Mouse (Mus musculus) CH12.LX (cell line): ENCODE measurements around the gene Ssr1. TPM values are rescaled to one million over a fixed set of nuclear protein-coding genes. Genes with fewer than 3 reads are reported as not detected.

Experiments
- DNase-seq: peaks from one replicate; pipeline ENCODE4 v3.0.0-alpha.2; 2013; ENCODE audit errors: extremely low read depth
- H3K27ac ChIP-seq: 2 replicates; pipeline ENCODE4 v1.5.1; 2012; ENCODE audit warnings: low read depth, mild to moderate bottlenecking, control low read depth, moderate library complexity; ENCODE audit not compliant: insufficient read depth
- H3K27me3 ChIP-seq: replicated peaks from 2 replicates; pipeline ENCODE3; 2012; ENCODE audit warnings: inconsistent platforms
- H3K36me3 ChIP-seq, 2 experiments: replicated peaks in 1 of 2; 2 replicates each; pipeline versions ENCODE3 to v1.6.1; 2012; ENCODE audit warnings: inconsistent platforms in 1 of 2, low read length in 1 of 2, mild to moderate bottlenecking in 1 of 2, mixed read lengths in 1 of 2, moderate library complexity in 1 of 2; ENCODE audit not compliant: control insufficient read depth in 1 of 2, insufficient read depth in 1 of 2
- H3K4me1 ChIP-seq, 2 experiments: 2 replicates each; pipeline ENCODE4 v1.6.1; 2012; ENCODE audit warnings: inconsistent platforms in 1 of 2, moderate library complexity in 1 of 2; ENCODE audit not compliant: insufficient read depth in 2 of 2, control insufficient read depth in 1 of 2
- H3K4me2 ChIP-seq: 2 replicates; pipeline ENCODE4 v1.6.1; 2012; ENCODE audit warnings: low read depth, mild to moderate bottlenecking, control low read depth; ENCODE audit not compliant: poor library complexity, insufficient read depth, severe bottlenecking
- H3K4me3 ChIP-seq, 3 experiments: fragments of 150-350 bp in 1 of 3; sonication (generic) in 1 of 3; replicated peaks in 1 of 3; 2 replicates each; pipeline versions ENCODE3 to v1.5.1; 2011 to 2012; ENCODE audit warnings: low read depth in 2 of 3, low read length in 2 of 3, mild to moderate bottlenecking in 2 of 3, moderate library complexity in 2 of 3, control low read depth in 1 of 3, improper control_type of control experiment in 1 of 3, inconsistent platforms in 1 of 3, mixed read lengths in 1 of 3; ENCODE audit not compliant: poor library complexity in 1 of 3
- H3K79me2 ChIP-seq: replicated peaks from 2 replicates; pipeline ENCODE4 v1.6.1; 2012; ENCODE audit warnings: mild to moderate bottlenecking, moderate library complexity; ENCODE audit not compliant: control insufficient read depth, poor library complexity, insufficient read depth, severe bottlenecking; ENCODE audit errors: extremely low read depth
- H3K9ac ChIP-seq: 2 replicates; pipeline ENCODE4 v1.6.1; 2012; ENCODE audit warnings: low read depth, mild to moderate bottlenecking, control low read depth, moderate library complexity; ENCODE audit not compliant: insufficient read depth
- H3K9me3 ChIP-seq: replicated peaks from 2 replicates; pipeline ENCODE3; 2012; ENCODE audit warnings: low read length, inconsistent platforms, mixed read lengths
- BHLHE40 ChIP-seq: IDR thresholded peaks from 2 replicates; pipeline ENCODE4 v1.6.1; 2011; ENCODE audit warnings: mild to moderate bottlenecking, low read depth, low read length, improper control_type of control experiment
- CHD1 ChIP-seq: IDR thresholded peaks from 2 replicates; pipeline ENCODE4 v1.6.1; 2012; ENCODE audit warnings: low read depth, low read length, improper control_type of control experiment, inconsistent platforms
- CHD2 ChIP-seq: IDR thresholded peaks from 2 replicates; pipeline ENCODE4 v1.6.1; 2011; ENCODE audit warnings: low read length, improper control_type of control experiment
- ELF1 ChIP-seq: IDR thresholded peaks from 2 replicates; pipeline ENCODE4 v1.6.1; 2014; ENCODE audit warnings: low read depth, mild to moderate bottlenecking, inconsistent platforms, low read length, improper control_type of control experiment
- GABPA ChIP-seq: IDR thresholded peaks from 2 replicates; pipeline ENCODE4 v1.6.1; 2012; ENCODE audit warnings: low read depth, low read length, improper control_type of control experiment, inconsistent platforms; ENCODE audit not compliant: insufficient replicate concordance
- IRF4 ChIP-seq: IDR thresholded peaks from 2 replicates; pipeline ENCODE4 v1.6.1; 2014; ENCODE audit warnings: low read depth, mild to moderate bottlenecking, inconsistent platforms, low read length, improper control_type of control experiment
- JUN ChIP-seq: IDR thresholded peaks from 2 replicates; pipeline ENCODE4 v1.6.1; 2011; ENCODE audit warnings: low read depth, mild to moderate bottlenecking, low read length, improper control_type of control experiment, moderate library complexity; ENCODE audit not compliant: insufficient read depth
- JUND ChIP-seq: conservative IDR thresholded peaks from 2 replicates; pipeline ENCODE4 v1.6.1; 2011; ENCODE audit warnings: low read depth, low read length, improper control_type of control experiment
- KAT2A ChIP-seq: IDR thresholded peaks from 2 replicates; pipeline ENCODE4 v1.6.1; 2012; ENCODE audit warnings: low read length, improper control_type of control experiment, inconsistent platforms; ENCODE audit not compliant: insufficient replicate concordance
- MAFK ChIP-seq: IDR thresholded peaks from 2 replicates; pipeline ENCODE4 v1.6.1; 2011; ENCODE audit warnings: low read length, improper control_type of control experiment; ENCODE audit not compliant: insufficient replicate concordance
- MAZ ChIP-seq: IDR thresholded peaks from 2 replicates; pipeline ENCODE4 v1.6.1; 2012; ENCODE audit warnings: low read depth, mild to moderate bottlenecking, inconsistent platforms, low read length, improper control_type of control experiment, moderate library complexity
- MXI1 ChIP-seq: IDR thresholded peaks from 2 replicates; pipeline ENCODE4 v1.6.1; 2011; ENCODE audit warnings: mild to moderate bottlenecking, low read depth, low read length, improper control_type of control experiment
- MYC ChIP-seq: IDR thresholded peaks from 2 replicates; pipeline ENCODE4 v1.6.1; 2011; ENCODE audit warnings: low read depth, mild to moderate bottlenecking, improper control_type of control experiment, low read length
- NELFE ChIP-seq: IDR thresholded peaks from 2 replicates; pipeline ENCODE4 v1.6.1; 2011; ENCODE audit warnings: low read depth, low read length, improper control_type of control experiment
- NRF1 ChIP-seq: IDR thresholded peaks from 2 replicates; pipeline ENCODE4 v1.6.1; 2014; ENCODE audit warnings: low read depth, mild to moderate bottlenecking, inconsistent platforms, low read length, improper control_type of control experiment, moderate library complexity
- PAX5 ChIP-seq: IDR thresholded peaks from 2 replicates; pipeline ENCODE4 v1.6.1; 2012; ENCODE audit warnings: low read length, inconsistent platforms, mixed read lengths
- POLR2A ChIP-seq: IDR thresholded peaks from 2 replicates; pipeline ENCODE4 v1.6.1; 2011; ENCODE audit warnings: low read depth, mild to moderate bottlenecking, improper control_type of control experiment, low read length
- POLR2AphosphoS2 ChIP-seq: IDR thresholded peaks from 2 replicates; pipeline ENCODE4 v1.6.1; 2011; ENCODE audit warnings: low read depth, low read length, improper control_type of control experiment
- TBP ChIP-seq: conservative IDR thresholded peaks from 2 replicates; pipeline ENCODE4 v1.6.1; 2011; ENCODE audit warnings: low read depth, low read length, improper control_type of control experiment
- TCF12 ChIP-seq: IDR thresholded peaks from 2 replicates; pipeline ENCODE4 v1.6.1; 2014; ENCODE audit warnings: low read depth, mild to moderate bottlenecking, inconsistent platforms, low read length, improper control_type of control experiment
- USF1 ChIP-seq: IDR thresholded peaks from 2 replicates; pipeline ENCODE4 v1.6.1; 2014; ENCODE audit warnings: low read depth, mild to moderate bottlenecking, inconsistent platforms, low read length, improper control_type of control experiment
- ZC3H11A ChIP-seq: IDR thresholded peaks from 2 replicates; pipeline ENCODE4 v1.6.1; 2012; ENCODE audit warnings: low read depth, mild to moderate bottlenecking, inconsistent platforms, low read length, improper control_type of control experiment
- ZMIZ1 ChIP-seq: IDR thresholded peaks from 2 replicates; pipeline ENCODE4 v1.6.1; 2012; ENCODE audit warnings: low read depth, mild to moderate bottlenecking, inconsistent platforms, low read length, improper control_type of control experiment
- ZNF384 ChIP-seq: IDR thresholded peaks from 2 replicates; pipeline ENCODE4 v1.6.1; 2012; ENCODE audit warnings: low read depth, low read length, improper control_type of control experiment, inconsistent platforms
- dilution Hi-C: fragments of 300-500 bp; cut with MboI; formaldehyde crosslinking; loops from 2 replicates; pipeline ENCODE4 v1.14.3; 2020; ENCODE audit warnings: low sequenced_read_pairs; ENCODE audit not compliant: extremely low pct_unique_long_range_greater_than_20kb, extremely low pct_ligation_motif_present
- in situ Hi-C: fragments of 300-500 bp; cut with MboI; formaldehyde crosslinking; loops from 3 replicates; pipeline ENCODE4 v1.14.3; 2019; ENCODE audit warnings: low sequenced_read_pairs, low pct_ligation_motif_present, low pct_unique_long_range_greater_than_20kb, mixed read lengths
- polyA plus RNA-seq: library from polyadenylated mRNA; unstranded; fragments of >175 nt; gene quantifications from 2 replicates; pipeline ENCODE4 v1.2.1, GENCODE M21; 2012; ENCODE audit warnings: low read depth; ENCODE audit not compliant: insufficient read length
- total RNA-seq, 2 experiments: library from RNA; depleted of rRNA; stranded (reverse); fragments of 300-350 nt in 1 of 2; fragments of >200 nt in 1 of 2; gene quantifications; 2 replicates each; pipeline ENCODE4 v1.2.3; 2012 to 2014

Ssr1 gene
- total and polyA plus RNA-seq, 3 experiments: 67.1 to 167 (median 145) TPM

DNA sequence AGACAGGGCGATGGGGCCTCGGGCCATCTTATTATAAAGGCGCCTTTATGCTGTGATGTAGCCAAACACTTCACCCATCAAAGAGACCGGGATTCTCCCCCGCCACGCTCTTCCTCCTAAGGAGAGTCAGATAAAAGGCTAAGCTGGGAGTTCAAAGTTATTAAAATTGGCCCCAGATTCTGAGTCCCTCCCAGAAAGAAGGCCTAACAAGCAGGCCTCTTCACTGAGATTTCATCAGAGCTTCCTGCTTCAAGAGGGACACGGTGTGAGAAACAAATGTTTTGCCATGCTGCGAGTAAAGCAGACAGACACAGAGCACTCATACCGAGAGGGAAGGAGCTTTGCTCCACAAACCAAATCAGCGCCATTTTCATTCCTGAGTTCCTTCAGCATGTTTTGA is 26.5 kb downstream of the Ssr1 start:
- dilution Hi-C loops: no loop called here
- H3K27me3 ChIP-seq: no peaks in the 10 kb centered on the region
- no peaks in the 10 kb centered on the region for H3K79me2 ChIP-seq
- H3K9ac ChIP-seq: no peak overlapping the region; the same call in 1 of the 2 replicates
- H3K4me1 ChIP-seq: peaks cover 18 to 62% of the 10 kb centered on the region in 2 experiments
- H3K36me3 ChIP-seq: peaks cover 6 to 23% of the 10 kb centered on the region in 2 experiments
- no peak for DNase-seq
- H3K9me3 ChIP-seq: no peaks in the 10 kb centered on the region
- peak overlapping the region; percentile 85 for H3K27ac ChIP-seq
- TF ChIP-seq MYC (no peak), MXI1 (no peak), ZNF384 (no peak), ZMIZ1 (no peak), MAZ (no peak), MAFK (no peak), TBP (no peak), IRF4 (no peak), KAT2A (no peak), CHD2 (no peak), BHLHE40 (no peak), USF1 (no peak), POLR2AphosphoS2 (no peak), PAX5 (no peak), NRF1 (no peak), JUN (no peak), JUND (no peak), GABPA (no peak)
- TF ChIP-seq, all 38 proteins: peak for 0
- in situ Hi-C loops: loop anchor here (25.0 kb wide), 1 partner anchor 430 kb away; no protein-coding TSS in a partner anchor
- H3K4me3 ChIP-seq: peak overlapping the region in 1 of 3 experiments; percentile 42
- peak overlapping the region; percentile 53; the same call in 1 of the 2 replicates for H3K4me2 ChIP-seq

DNA sequence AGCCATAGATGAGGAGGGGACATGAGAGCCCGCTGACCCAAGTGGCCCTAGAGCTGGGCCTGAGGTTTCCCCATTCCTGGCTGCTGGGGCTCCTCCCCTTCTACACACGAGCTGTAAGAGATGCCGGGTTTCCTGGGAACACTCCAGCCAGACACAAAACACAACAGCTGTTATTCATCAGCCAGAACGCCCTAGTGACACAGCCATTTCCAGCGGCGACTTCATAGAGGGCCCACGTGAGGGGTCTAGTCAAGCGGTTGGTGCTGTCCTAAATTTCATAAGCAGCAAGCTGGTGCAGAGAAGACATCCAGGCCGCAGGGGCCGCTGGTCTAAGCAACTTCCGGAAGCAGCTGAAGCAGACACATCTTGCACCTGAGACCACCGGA is 27.0 kb downstream of the Ssr1 start:
- peak overlapping the region in 2 of 3 experiments; percentile 9 to 42 for H3K4me3 ChIP-seq
- H3K4me2 ChIP-seq: peak overlapping the region; percentile 53
- H3K27me3 ChIP-seq: no peaks in the 10 kb centered on the region
- H3K27ac ChIP-seq: peak overlapping the region; percentile 85
- H3K36me3 ChIP-seq: peaks cover 3 to 17% of the 10 kb centered on the region in 2 experiments
- dilution Hi-C loops (no loop called here), in situ Hi-C loops (loop anchor here (25.0 kb wide), 1 partner anchor 430 kb away; no protein-coding TSS in a partner anchor)
- TF ChIP-seq TCF12 (no peak), NRF1 (no peak), MXI1 (0 out of 2 replicates have a peak, but pooled peaks have one; percentile 5), CHD1 (peak; percentile 54; the same call in 1 of the 2 replicates), ELF1 (peak; percentile 46; the same call in 1 of the 2 replicates), BHLHE40 (peak; percentile 47; the same call in 1 of the 2 replicates), POLR2A (no peak), ZC3H11A (no peak), NELFE (peak; percentile 0; the same call in 1 of the 2 replicates)
- peaks cover 18 to 59% of the 10 kb centered on the region in 2 experiments for H3K4me1 ChIP-seq
- DNase-seq: no peak
- no peaks in the 10 kb centered on the region for H3K79me2 ChIP-seq
- no peaks in the 10 kb centered on the region for H3K9me3 ChIP-seq
- H3K9ac ChIP-seq: peak overlapping the region; percentile 43
